Mouse (Mus musculus) neural tube, embryonic 12.5 days (tissue): ENCODE measurements around the gene Morn1. TPM values are rescaled to one million over a fixed set of nuclear protein-coding genes. Genes with fewer than 3 reads are reported as not detected.

Experiments
- ATAC-seq: fragments of 200-750 bp; cut with Nextera tagmentation; 2 replicates; pipeline ENCODE4 v1.8.0; 2017; ENCODE audit warnings: low read depth, mild to moderate bottlenecking, moderate TSS enrichment, moderate library complexity; ENCODE audit not compliant: low FRiP score
- H3K27ac ChIP-seq: fragments of 300-500 bp; sonication (generic); 2 replicates; pipeline ENCODE4 v1.5.1; 2016
- H3K27me3 ChIP-seq: fragments of 300-500 bp; sonication (generic); replicated peaks from 2 replicates; pipeline ENCODE4 v1.6.1; 2016; ENCODE audit warnings: mild to moderate bottlenecking
- H3K36me3 ChIP-seq: fragments of 300-500 bp; sonication (generic); 2 replicates; pipeline ENCODE4 v1.6.1; 2016; ENCODE audit warnings: mild to moderate bottlenecking
- H3K4me1 ChIP-seq: fragments of 300-500 bp; sonication (generic); 2 replicates; pipeline ENCODE4 v1.6.1; 2016
- H3K4me2 ChIP-seq: fragments of 300-500 bp; sonication (generic); replicated peaks from 2 replicates; pipeline ENCODE4 v1.6.1; 2016; ENCODE audit warnings: mild to moderate bottlenecking
- H3K4me3 ChIP-seq: fragments of 300-500 bp; sonication (generic); 2 replicates; pipeline ENCODE4 v1.5.1; 2016
- H3K9ac ChIP-seq: fragments of 300-500 bp; sonication (generic); 2 replicates; pipeline ENCODE4 v1.6.1; 2016; ENCODE audit warnings: mild to moderate bottlenecking
- H3K9me3 ChIP-seq: fragments of 300-500 bp; sonication (generic); 2 replicates; pipeline ENCODE4 v1.6.1; 2016; ENCODE audit warnings: mild to moderate bottlenecking
- WGBS: fragments of 180-500 bp; shearing (Covaris S2); methylation state at CpG from one replicate; pipeline ENCODE4 v1.1.7; 2016; 5-methylcytosine and 5-hydroxymethylcytosine counted together
- polyA plus RNA-seq: library from polyadenylated mRNA; unstranded; fragments of >200 nt; fragmentation: Nextera tagmentation; extraction: Ambion mirVana; gene quantifications from 2 replicates; pipeline ENCODE4 v1.2.1, GENCODE M21; 2016

The Morn1 gene
- polyA plus RNA-seq, 1 experiment from 2014 or later: 6.0 TPM

GRCm38 (mm10) chr4:155122444-155123040, 36.2 kb downstream of the Morn1 start:
- Histone ChIP-seq H3K27me3 (no peaks in the 10 kb centered on the region), H3K4me3 (no peak overlapping the region), H3K27ac (no peak overlapping the region; the same call in 1 of the 2 replicates), H3K36me3 (no peaks in the 10 kb centered on the region), H3K9me3 (no peaks in the 10 kb centered on the region), H3K4me2 (peak overlapping the region; percentile 27), H3K4me1 (peaks cover 38% of the 10 kb centered on the region), H3K9ac (0 out of 2 replicates have a peak overlapping the region, but pooled peaks have one; percentile 2)
- ATAC-seq: peak; percentile 61
- WGBS: 34% methylated on average over 16 of the region's 16 CpGs

- H3K36me3 ChIP-seq: no peaks in the 10 kb centered on the region
- H3K4me2 ChIP-seq: no peak overlapping the region
- peaks cover 30% of the 10 kb centered on the region for H3K4me1 ChIP-seq
- no peak overlapping the region for H3K9ac ChIP-seq
- no peak for ATAC-seq
- no peak overlapping the region for H3K27ac ChIP-seq
- no peaks in the 10 kb centered on the region for H3K9me3 ChIP-seq
- H3K27me3 ChIP-seq: no peaks in the 10 kb centered on the region
- H3K4me3 ChIP-seq: no peak overlapping the region
- WGBS: 85% methylated on average over 9 of the region's 9 CpGs
Observed at GRCm38 (mm10) chr4:155123868-155124534, 37.6 kb downstream of the Morn1 start.

DNA sequence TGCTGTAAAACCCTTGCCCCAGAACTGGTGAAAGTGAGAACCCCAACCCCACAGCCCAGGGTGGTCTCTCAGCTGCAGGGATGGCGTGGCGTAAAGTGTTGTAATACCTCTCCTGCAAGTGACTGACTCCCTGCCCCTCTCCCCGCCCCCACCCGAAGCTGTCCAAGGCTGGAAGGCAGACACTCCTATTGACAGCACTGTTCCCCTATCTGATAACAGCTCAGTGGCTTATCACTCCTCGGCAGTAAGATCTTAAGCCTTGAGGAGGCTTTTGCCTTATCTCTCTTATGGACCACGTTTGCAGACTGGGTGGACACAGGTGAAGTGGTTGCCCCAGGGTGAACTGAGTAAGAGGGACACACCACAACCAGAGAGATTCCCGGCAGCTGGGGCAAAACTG, 38.9 kb downstream of the Morn1 start:
- 61% methylated on average over 7 of the region's 7 CpGs for WGBS
- Histone ChIP-seq H3K9ac (no peak overlapping the region), H3K36me3 (no peaks in the 10 kb centered on the region), H3K27me3 (no peaks in the 10 kb centered on the region), H3K4me1 (peaks cover 30% of the 10 kb centered on the region), H3K4me3 (no peak overlapping the region), H3K4me2 (no peak overlapping the region), H3K27ac (no peak overlapping the region), H3K9me3 (no peaks in the 10 kb centered on the region)
- no peak for ATAC-seq

DNA sequence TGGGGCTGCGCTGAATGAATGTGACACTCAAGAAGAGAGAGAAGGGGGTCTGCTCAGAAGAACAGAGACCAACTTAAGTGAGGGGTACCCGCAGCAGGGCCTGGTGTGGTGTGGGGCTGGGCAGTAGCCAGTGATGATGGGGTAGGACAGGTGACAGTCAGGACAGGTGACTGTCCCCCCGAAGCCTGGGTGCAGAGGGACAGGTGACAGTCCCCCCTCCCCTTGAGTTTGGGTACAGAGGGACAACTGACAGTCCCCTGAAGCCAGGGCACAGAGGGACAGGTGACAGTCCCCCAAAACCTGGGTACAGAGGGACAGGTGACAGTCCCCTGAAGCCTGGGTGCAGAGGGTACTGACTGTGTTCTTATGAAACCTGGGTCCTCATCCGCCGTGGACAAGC, 39.8 kb downstream of the Morn1 start:
- 88% methylated on average over 5 of the region's 5 CpGs for WGBS
- no peak for ATAC-seq

DNA sequence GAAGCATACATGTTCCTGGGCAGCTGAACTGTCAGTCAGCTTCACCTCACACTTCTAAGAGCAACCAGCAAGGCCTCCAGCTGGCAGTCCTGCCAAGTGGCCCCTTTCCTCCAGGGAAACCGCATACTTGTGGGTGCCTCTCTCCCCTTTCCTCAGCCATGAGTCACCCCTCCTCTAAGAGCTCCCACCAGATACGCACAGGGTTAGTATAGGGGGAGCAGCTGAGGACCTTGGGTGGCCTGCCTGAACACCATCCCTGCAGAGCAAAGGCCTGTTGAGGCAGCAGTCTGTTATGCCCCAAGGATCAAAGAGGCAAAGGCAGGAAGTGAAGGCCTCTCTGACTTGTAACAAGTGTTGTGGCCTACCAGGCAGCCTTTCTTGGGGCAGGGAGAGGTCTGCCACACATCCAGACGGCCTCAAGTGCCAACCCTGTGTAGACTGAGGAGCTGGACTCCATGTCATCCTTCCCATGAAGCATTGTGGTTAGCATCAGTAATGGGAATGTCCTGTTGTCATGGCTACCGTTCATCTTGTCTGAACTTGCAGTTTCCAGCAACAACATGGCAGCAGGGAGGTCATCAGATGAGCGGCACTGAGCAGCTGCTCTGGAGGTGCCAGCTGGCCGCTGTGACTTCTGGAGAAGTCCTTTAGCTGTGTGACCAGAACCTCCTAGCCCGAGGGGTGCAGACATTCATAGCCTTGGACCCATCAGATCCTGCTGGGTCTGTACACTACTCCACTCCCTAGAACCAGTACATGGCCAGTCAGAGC, 40.4 kb downstream of the Morn1 start:
- no peak overlapping the region for H3K4me3 ChIP-seq
- H3K27me3 ChIP-seq: no peaks in the 10 kb centered on the region
- H3K9me3 ChIP-seq: no peaks in the 10 kb centered on the region
- H3K36me3 ChIP-seq: no peaks in the 10 kb centered on the region
- WGBS: 59% methylated on average over 7 of the region's 7 CpGs
- peaks cover 26% of the 10 kb centered on the region for H3K4me1 ChIP-seq
- H3K27ac ChIP-seq: no peak overlapping the region
- no peak overlapping the region for H3K4me2 ChIP-seq
- H3K9ac ChIP-seq: no peak overlapping the region
- ATAC-seq: no peak

More for the DNA sequence above, 39.8 kb downstream of the Morn1 start:
- no peak overlapping the region for H3K4me3 ChIP-seq
- H3K4me1 ChIP-seq: peaks cover 28% of the 10 kb centered on the region
- H3K4me2 ChIP-seq: no peak overlapping the region
- H3K36me3 ChIP-seq: no peaks in the 10 kb centered on the region
- no peak overlapping the region for H3K27ac ChIP-seq
- no peaks in the 10 kb centered on the region for H3K27me3 ChIP-seq
- H3K9me3 ChIP-seq: no peaks in the 10 kb centered on the region
- H3K9ac ChIP-seq: no peak overlapping the region

- H3K9ac ChIP-seq: no peak overlapping the region
- H3K4me3 ChIP-seq: no peak overlapping the region
- H3K4me1 ChIP-seq: peaks cover 18% of the 10 kb centered on the region
- H3K27me3 ChIP-seq: no peaks in the 10 kb centered on the region
- H3K27ac ChIP-seq: no peak overlapping the region
- H3K4me2 ChIP-seq: no peak overlapping the region
- no peaks in the 10 kb centered on the region for H3K36me3 ChIP-seq
- no peak for ATAC-seq
- WGBS: 92% methylated on average over 15 of the region's 15 CpGs
- no peaks in the 10 kb centered on the region for H3K9me3 ChIP-seq
Observed at GRCm38 (mm10) chr4:155128411-155128810, 42.0 kb downstream of the Morn1 start.

DNA sequence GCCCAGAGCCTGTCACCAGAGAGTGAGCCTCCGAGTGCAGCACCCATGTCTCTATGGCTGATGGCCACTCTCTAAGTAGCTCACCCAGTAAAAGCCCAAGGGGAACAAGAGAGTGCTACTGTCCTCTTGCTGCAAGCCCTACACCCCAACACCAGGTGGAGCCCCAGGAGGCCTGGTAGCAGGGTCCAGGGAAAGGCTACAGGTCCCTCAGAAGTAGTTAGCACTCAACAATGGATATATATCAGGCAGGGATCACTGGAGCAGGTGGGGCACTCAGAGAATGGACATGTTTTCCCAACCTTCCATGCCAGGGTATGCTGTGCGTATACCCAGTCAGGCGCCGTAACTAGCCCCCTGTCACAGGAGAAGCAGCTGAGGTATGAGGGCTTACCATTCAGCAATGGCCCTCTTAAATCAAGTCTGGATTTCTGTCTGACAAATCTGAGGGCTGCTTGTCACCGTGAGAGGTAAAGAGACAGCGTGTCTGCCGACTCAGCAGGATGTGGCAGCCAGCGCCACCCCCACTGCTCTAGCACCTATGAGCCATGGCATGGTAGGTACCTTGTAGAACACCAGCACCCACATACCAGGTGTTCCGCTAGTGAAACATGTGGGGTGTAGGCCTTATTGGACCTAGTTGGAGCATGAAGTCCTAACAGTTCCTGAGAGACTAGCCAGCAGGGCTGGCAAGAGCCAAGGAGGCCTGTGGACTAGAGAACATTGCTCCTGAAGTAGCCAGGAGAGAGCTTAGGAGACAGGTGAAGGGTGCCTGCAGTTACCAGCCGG, 42.9 kb downstream of the Morn1 start:
- Histone ChIP-seq H3K4me2 (no peak overlapping the region), H3K27ac (no peak overlapping the region), H3K9ac (no peak overlapping the region), H3K9me3 (no peaks in the 10 kb centered on the region), H3K36me3 (no peaks in the 10 kb centered on the region), H3K27me3 (no peaks in the 10 kb centered on the region), H3K4me3 (no peak overlapping the region), H3K4me1 (peaks cover 23% of the 10 kb centered on the region)
- WGBS: 92% methylated on average over 10 of the region's 10 CpGs
- ATAC-seq: no peak

- no peaks in the 10 kb centered on the region for H3K27me3 ChIP-seq
Observed at GRCm38 (mm10) chr4:155129996-155130395, 43.6 kb downstream of the Morn1 start.

GRCm38 (mm10) chr4:155130616-155131015, 44.2 kb downstream of the Morn1 start:
- Histone ChIP-seq H3K27ac (no peak overlapping the region), H3K4me1 (peaks cover 31% of the 10 kb centered on the region), H3K36me3 (no peaks in the 10 kb centered on the region), H3K4me2 (no peak overlapping the region), H3K4me3 (no peak overlapping the region), H3K27me3 (no peaks in the 10 kb centered on the region), H3K9me3 (no peaks in the 10 kb centered on the region), H3K9ac (no peak overlapping the region)
- no peak for ATAC-seq
- WGBS: 84% methylated on average over 7 of the region's 7 CpGs

More at GRCm38 (mm10) chr4:155129996-155130395, 43.6 kb downstream of the Morn1 start:
- H3K4me3 ChIP-seq: no peak overlapping the region
- no peaks in the 10 kb centered on the region for H3K9me3 ChIP-seq
- no peak overlapping the region for H3K27ac ChIP-seq
- no peak overlapping the region for H3K4me2 ChIP-seq
- no peaks in the 10 kb centered on the region for H3K36me3 ChIP-seq
- 84% methylated on average over 14 of the region's 14 CpGs for WGBS
- H3K9ac ChIP-seq: no peak overlapping the region
- no peak for ATAC-seq
- H3K4me1 ChIP-seq: peaks cover 25% of the 10 kb centered on the region

- H3K9ac ChIP-seq: no peak overlapping the region
- no peaks in the 10 kb centered on the region for H3K9me3 ChIP-seq
- peaks cover 30% of the 10 kb centered on the region for H3K4me1 ChIP-seq
- H3K36me3 ChIP-seq: no peaks in the 10 kb centered on the region
- H3K27me3 ChIP-seq: no peaks in the 10 kb centered on the region
- no peak overlapping the region for H3K4me2 ChIP-seq
- WGBS: 50% methylated on average over 3 of the region's 3 CpGs
- H3K27ac ChIP-seq: no peak overlapping the region
- H3K4me3 ChIP-seq: no peak overlapping the region
- ATAC-seq: no peak
Observed at GRCm38 (mm10) chr4:155133188-155133587, 46.8 kb downstream of the Morn1 start.

- H3K4me2 ChIP-seq: 0 out of 2 replicates have a peak overlapping the region, but pooled peaks have one; percentile 5
- no peak overlapping the region for H3K4me3 ChIP-seq
- peaks cover 30% of the 10 kb centered on the region for H3K4me1 ChIP-seq
- ATAC-seq: no peak
- no peaks in the 10 kb centered on the region for H3K9me3 ChIP-seq
- WGBS: 55% methylated on average over 20 of the region's 20 CpGs
- no peaks in the 10 kb centered on the region for H3K27me3 ChIP-seq
- H3K36me3 ChIP-seq: no peaks in the 10 kb centered on the region
- no peak overlapping the region for H3K9ac ChIP-seq
- H3K27ac ChIP-seq: no peak overlapping the region
Observed at GRCm38 (mm10) chr4:155133658-155134417, 47.5 kb downstream of the Morn1 start.
